Mouse (Mus musculus) spleen, adult 2 months (tissue): ENCODE measurements at regions not wholly inside any gene's neighbourhood (a gene's known extent, or its start where the extent isn't known, plus 50 kb on each side); places are given as distances from the start of the nearest gene placed in this dataset.

Experiments
- CTCF ChIP-seq: fragments of 200-500 bp; IDR thresholded peaks from 2 replicates; pipeline ENCODE4 v1.5.1; 2011; ENCODE audit warnings: mild to moderate bottlenecking, inconsistent platforms; ENCODE audit not compliant: insufficient read depth, insufficient read length, insufficient replicate concordance; ENCODE audit errors: extremely low read depth
- POLR2A ChIP-seq: fragments of 200-500 bp; IDR thresholded peaks from 2 replicates; pipeline ENCODE4 v1.6.1; 2011; ENCODE audit warnings: low read depth, low read length, inconsistent platforms

DNA sequence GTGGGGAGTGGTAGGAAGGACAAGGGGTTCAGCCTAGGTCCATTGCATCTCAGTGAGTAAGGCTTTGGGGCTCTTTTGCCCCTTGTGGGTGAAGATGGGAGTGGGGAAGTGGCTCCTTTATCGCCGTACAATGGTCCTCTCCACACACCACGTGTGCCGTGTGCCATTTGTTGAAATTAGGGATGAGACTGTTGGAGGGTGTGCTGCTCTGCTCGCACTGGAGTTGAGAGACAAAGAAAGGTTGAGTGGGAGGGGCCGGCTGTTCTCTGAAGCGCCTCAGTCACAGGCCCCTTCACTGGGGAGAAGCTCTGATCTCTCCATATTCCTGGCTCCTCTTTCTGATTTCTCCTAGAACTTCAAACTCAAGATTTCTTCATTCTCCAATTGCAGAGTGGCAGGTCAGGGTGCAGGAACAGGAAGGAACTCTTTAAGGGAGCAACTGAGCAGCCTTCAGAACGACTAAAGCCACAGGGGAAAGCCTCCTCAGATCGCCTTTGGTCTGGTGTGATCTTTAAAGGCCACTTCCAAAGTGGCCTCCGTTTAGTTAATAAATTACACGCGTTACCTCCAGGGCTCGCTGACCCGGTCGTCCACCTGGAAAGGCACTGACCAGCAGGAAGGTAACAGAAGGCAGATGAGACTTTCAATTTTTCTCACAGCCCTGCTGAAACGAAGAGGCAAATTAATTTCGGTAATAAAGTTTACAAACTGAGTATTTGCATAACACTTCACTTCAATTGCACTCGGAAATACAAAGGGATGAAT, 180.1 kb downstream of the Cdh26 start:
- TF ChIP-seq CTCF (no peak), POLR2A (no peak)
